Mouse (Mus musculus) heart, embryonic 11.5 days (tissue): ENCODE measurements at regions not wholly inside any gene's neighbourhood (a gene's known extent, or its start where the extent isn't known, plus 50 kb on each side); places are given as distances from the start of the nearest gene placed in this dataset. TPM values are rescaled to one million over a fixed set of nuclear protein-coding genes. Genes with fewer than 3 reads are reported as not detected.

Experiments
- ATAC-seq: fragments of 200-750 bp; cut with Nextera tagmentation; replicated peaks from 2 replicates; pipeline ENCODE4 v1.8.0; 2017; ENCODE audit warnings: moderate library complexity; ENCODE audit not compliant: insufficient number of reproducible peaks, low FRiP score, low TSS enrichment
- H3K27ac ChIP-seq: fragments of 300-500 bp; sonication (generic); 2 replicates; pipeline ENCODE4 v1.5.1; 2014; ENCODE audit warnings: mild to moderate bottlenecking, low read depth, low read length
- H3K27me3 ChIP-seq: fragments of 300-500 bp; sonication (generic); 2 replicates; pipeline ENCODE4 v1.6.1; 2014; ENCODE audit warnings: mild to moderate bottlenecking, low read length, mixed read lengths; ENCODE audit not compliant: control insufficient read depth, insufficient read depth
- H3K36me3 ChIP-seq: fragments of 300-500 bp; sonication (generic); 2 replicates; pipeline ENCODE4 v1.6.1; 2014; ENCODE audit warnings: mild to moderate bottlenecking, low read length, moderate library complexity, mixed read lengths; ENCODE audit not compliant: control insufficient read depth, insufficient read depth
- H3K4me1 ChIP-seq: fragments of 300-500 bp; sonication (generic); 2 replicates; pipeline ENCODE4 v1.6.1; 2014; ENCODE audit warnings: low read length; ENCODE audit not compliant: control insufficient read depth, insufficient read depth
- H3K4me2 ChIP-seq: fragments of 300-500 bp; sonication (generic); 2 replicates; pipeline ENCODE4 v1.6.1; 2014; ENCODE audit warnings: mild to moderate bottlenecking, moderate library complexity
- H3K4me3 ChIP-seq: fragments of 300-500 bp; sonication (generic); 2 replicates; pipeline ENCODE4 v1.5.1; 2014; ENCODE audit warnings: low read depth, low read length
- H3K9ac ChIP-seq: fragments of 300-500 bp; sonication (generic); 2 replicates; pipeline ENCODE4 v1.6.1; 2014; ENCODE audit warnings: mild to moderate bottlenecking, low read depth, low read length, moderate library complexity
- H3K9me3 ChIP-seq: fragments of 300-500 bp; sonication (generic); replicated peaks from 2 replicates; pipeline ENCODE4 v1.6.1; 2016; ENCODE audit warnings: low read length; ENCODE audit not compliant: control insufficient read depth
- WGBS: fragments of 180-500 bp; shearing (Covaris S2); extraction: QIAGEN DNeasy Blood & Tissue Kit; methylation state at CpG from one replicate; pipeline ENCODE4 v1.1.7; 2014; ENCODE audit not compliant: insufficient replicate concordance; 5-methylcytosine and 5-hydroxymethylcytosine counted together
- microRNA-seq: library from miRNA; unstranded; fragments of <30 nt; microRNA quantifications from one replicate; pipeline ENCODE4, GENCODE M21; 2016; ENCODE audit warnings: borderline number of aligned reads

GRCm38 (mm10) chr1:46963973-46964727 is 71.5 kb upstream of the Slc39a10 start:
- Histone ChIP-seq H3K4me2 (no peak overlapping the region), H3K9ac (no peak overlapping the region), H3K4me1 (no peaks in the 10 kb centered on the region), H3K36me3 (no peaks in the 10 kb centered on the region), H3K9me3 (no peaks in the 10 kb centered on the region), H3K4me3 (no peak overlapping the region), H3K27ac (no peak overlapping the region), H3K27me3 (no peaks in the 10 kb centered on the region)
- WGBS, result 80% methylated on average over 5 of the region's 5 CpGs
- no peak for ATAC-seq

Small RNAs in the stretch of these regions (microRNA-seq; reads per million reads assigned to microRNA genes)
- gene Mir6350, result not detected
